ENCODE assay signal across 19 mouse cellular contexts in genomic region chr2:145971237-145972010, GRCm38 (mm10). TPM values are rescaled to one million over a fixed set of nuclear protein-coding genes. Genes with fewer than 3 reads are reported as not detected.
DNase-seq lines count a peak whose midpoint lies in the region; ATAC-seq lines count a peak whose summit lies in the region.
"Had no signal": no experiment of that assay in that cellular context is flagged by ENCODE, and none has a peak within 500 bp of the region (broad histone marks: within the 10 kb centered on the region; RNA-seq: fewer than 3 reads in every experiment).

No protein-coding gene starts in this region.

- H3K27me3 ChIP-seq in hindbrain, embryonic 15.5 days, result no peaks in the 10 kb centered on the region
- no peaks in the 10 kb centered on the region for H3K27me3 ChIP-seq in hindbrain, embryonic 12.5 days
- H3K27me3 ChIP-seq: heart, embryonic 12.5 days; liver, embryonic 13.5 days; midbrain, embryonic 12.5 days; stomach, embryonic 15.5 days had no signal

- H3K4me3 ChIP-seq in hindbrain, embryonic 15.5 days, result no peak overlapping the region
- no peak overlapping the region for H3K4me3 ChIP-seq in hindbrain, embryonic 12.5 days
- H3K4me3 ChIP-seq: erythroblast, embryonic 14.5 days; heart, embryonic 12.5 days; liver, embryonic 13.5 days; midbrain, embryonic 12.5 days; stomach, embryonic 15.5 days had no signal

- DNase-seq in brain, embryonic 18.5 days (ENCODE audit: low read depth, low spot score), result peak; percentile 67
- DNase-seq in cerebellum, adult 9-10 months, result peak; percentile 91
- DNase-seq in layer of hippocampus, adult 8-10 months (ENCODE audit: low spot score in 2 of 2), result peak; percentile 31 to 44
- no peak for DNase-seq in adrenal gland, adult (ENCODE audit: inconsistent age in 2 of 2, low spot score in 1 of 2)
- DNase-seq in spleen, adult 12 weeks (ENCODE audit: low spot score), result no peak
- DNase-seq in spleen, postnatal 36 days (ENCODE audit: low spot score in 2 of 2), result no peak
- DNase-seq: embryo, embryonic 11 days; kidney, postnatal 14 days; liver, embryonic 13.5 days; lung, postnatal 10 days had no signal

- no peak overlapping the region for H3K9ac ChIP-seq in hindbrain, embryonic 15.5 days
- H3K9ac ChIP-seq in hindbrain, embryonic 12.5 days, result no peak overlapping the region
- H3K9ac ChIP-seq: heart, embryonic 12.5 days; liver, embryonic 13.5 days; midbrain, embryonic 12.5 days; stomach, embryonic 15.5 days had no signal

- H3K27ac ChIP-seq in hindbrain, embryonic 15.5 days (replicated peaks), result peak overlapping the region; percentile 63
- H3K27ac ChIP-seq in hindbrain, embryonic 12.5 days, result no peak overlapping the region
- H3K27ac ChIP-seq: liver, embryonic 13.5 days; midbrain, embryonic 12.5 days; stomach, embryonic 15.5 days had no signal

- no peaks in the 10 kb centered on the region for H3K4me1 ChIP-seq in hindbrain, embryonic 15.5 days (replicated peaks)
- no peaks in the 10 kb centered on the region for H3K4me1 ChIP-seq in hindbrain, embryonic 12.5 days
- H3K4me1 ChIP-seq: heart, embryonic 12.5 days; liver, embryonic 13.5 days; midbrain, embryonic 12.5 days; stomach, embryonic 15.5 days had no signal

- ATAC-seq in hindbrain, embryonic 15.5 days (ENCODE audit: low FRiP score, low read depth), result peak; percentile 71
- no peak for ATAC-seq in hindbrain, embryonic 12.5 days (ENCODE audit: low FRiP score)
- ATAC-seq: inflammation-experienced regulatory T-cells, adult 6 months had no signal

- H3K36me3 ChIP-seq in hindbrain, embryonic 15.5 days, result no peaks in the 10 kb centered on the region
- H3K36me3 ChIP-seq in hindbrain, embryonic 12.5 days, result no peaks in the 10 kb centered on the region
- H3K36me3 ChIP-seq: heart, embryonic 12.5 days; liver, embryonic 13.5 days; midbrain, embryonic 12.5 days; stomach, embryonic 15.5 days had no signal

- no peaks in the 10 kb centered on the region for H3K9me3 ChIP-seq in hindbrain, embryonic 15.5 days
- H3K9me3 ChIP-seq in hindbrain, embryonic 12.5 days (replicated peaks), result no peaks in the 10 kb centered on the region
- H3K9me3 ChIP-seq: heart, embryonic 12.5 days; liver, embryonic 13.5 days; midbrain, embryonic 12.5 days; stomach, embryonic 15.5 days had no signal

- WGBS in hindbrain, embryonic 15.5 days, result 74% methylated on average over 20 of the region's 20 CpGs
- 88% methylated on average over 20 of the region's 20 CpGs for WGBS in hindbrain, embryonic 12.5 days

- no peak overlapping the region for H3K4me2 ChIP-seq in hindbrain, embryonic 15.5 days
- H3K4me2 ChIP-seq in hindbrain, embryonic 12.5 days (replicated peaks), result no peak overlapping the region
- H3K4me2 ChIP-seq: heart, embryonic 12.5 days; liver, embryonic 13.5 days; midbrain, embryonic 12.5 days; stomach, embryonic 15.5 days had no signal

RNA-seq across cellular contexts. Expression of gene Crnkl1, which starts 36.6 kb away (rescaled TPM):
- 21.4 and 25.0 TPM in 2 replicates for polyA plus RNA-seq in hindbrain, embryonic 15.5 days (2015; fragmentation: Nextera tagmentation; extraction: Ambion mirVana)
- polyA plus RNA-seq in hindbrain, embryonic 12.5 days (2016; fragmentation: Nextera tagmentation; extraction: Ambion mirVana), result 39.0 and 41.5 TPM in 2 replicates
- total RNA-seq in layer of hippocampus, adult 8-10 months (2022), result 10 to 100 TPM; 18.8 to 19.9 (median 19.3) TPM

RNA-seq across cellular contexts. Expression of gene Cfap61, which starts 36.8 kb away (rescaled TPM):
- polyA plus RNA-seq in hindbrain, embryonic 15.5 days (2015; fragmentation: Nextera tagmentation; extraction: Ambion mirVana), result 2.9 and 4.8 TPM in 2 replicates
- 3.0 and 3.6 TPM in 2 replicates for polyA plus RNA-seq in hindbrain, embryonic 12.5 days (2016; fragmentation: Nextera tagmentation; extraction: Ambion mirVana)
- 1 to 10 TPM; 2.3 to 4.4 (median 3.5) TPM for total RNA-seq in layer of hippocampus, adult 8-10 months (2022)
- total RNA-seq: gastrocnemius, adult 8-10 months; MEL had no signal
- polyA plus RNA-seq: erythroblast, embryonic 14.5 days; inflammation-experienced regulatory T-cells, adult 6 months had no signal

Comparison
In these comparisons a context has a peak if more than half of its experiments do, and no peak if none do; other contexts are left out.
1. DNase-seq: peak in brain, embryonic 18.5 days (single experiment), cerebellum, adult 9-10 months (single experiment) and layer of hippocampus, adult 8-10 months (2 of 2); none in adrenal gland, adult (0 of 2), spleen, adult 12 weeks (single experiment) and spleen, postnatal 36 days (0 of 2).